Mouse (Mus musculus) cerebellum, adult (tissue): ENCODE results near the gene Trim62.
A peak's percentile ranks its signal among the peaks of the same experiment; 100 is the strongest.
"Not testable (repeated sequence)": the region's sequence is repeated elsewhere in the genome, so short reads cannot be mapped to it uniquely, and the experiment has no call there.

Source experiments
- ATAC-seq: cut with Nextera tagmentation; 2 replicates; pipeline ENCODE4 v1.9.2; 2017; ENCODE audit warnings: mild to moderate bottlenecking, moderate library complexity, mixed read lengths; ENCODE audit not compliant: insufficient number of reproducible peaks, low FRiP score, low TSS enrichment

Gene Trim62

DNA sequence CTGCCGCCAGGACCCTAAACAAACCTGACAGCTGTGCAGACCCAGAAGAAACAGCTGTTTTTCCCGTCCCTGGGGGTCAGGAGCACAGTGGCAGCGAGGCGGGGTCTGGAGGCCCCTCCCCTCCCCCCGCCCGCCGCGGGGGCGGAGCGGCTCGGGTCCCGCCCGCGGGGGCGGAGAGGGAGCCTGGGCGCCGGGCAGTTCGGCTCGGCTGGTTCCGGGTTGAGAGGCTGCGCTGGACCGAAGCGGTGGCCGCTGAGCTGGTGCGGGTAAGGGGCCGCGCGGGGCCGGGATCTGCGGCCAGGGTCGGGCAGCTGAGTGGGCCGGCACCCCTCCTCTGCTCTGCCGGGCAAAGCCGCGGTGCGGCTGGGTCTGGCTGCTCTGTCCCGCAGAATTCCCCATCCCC lies at the start of gene Trim62:
TSS of gene Trim62 (plus strand) at position 202 of the 403 bp plus-strand sequence.
- peak; percentile 42; the same call in 1 of the 2 replicates for ATAC-seq

DNA sequence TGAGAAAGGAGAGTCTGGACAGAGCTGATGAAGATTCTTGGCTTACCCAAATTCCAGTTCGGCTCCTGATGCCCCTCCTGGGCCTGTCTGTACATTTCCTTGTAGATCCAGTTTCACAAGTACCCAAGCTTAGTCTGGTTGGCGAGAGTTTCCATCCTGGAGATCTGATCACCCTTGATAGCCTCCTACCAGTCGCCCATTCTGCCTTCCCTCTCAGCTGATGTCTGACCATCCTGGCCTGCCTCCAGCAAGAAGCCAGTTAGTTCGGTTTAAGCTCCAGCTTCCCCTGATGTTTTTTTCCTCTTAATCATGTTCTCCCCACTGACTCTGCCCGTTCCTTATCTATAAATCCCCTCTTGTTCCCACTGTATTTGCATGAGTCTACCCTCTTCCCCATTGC lies 45.2 kb upstream of the Trim62 start:
- no peak for ATAC-seq

DNA sequence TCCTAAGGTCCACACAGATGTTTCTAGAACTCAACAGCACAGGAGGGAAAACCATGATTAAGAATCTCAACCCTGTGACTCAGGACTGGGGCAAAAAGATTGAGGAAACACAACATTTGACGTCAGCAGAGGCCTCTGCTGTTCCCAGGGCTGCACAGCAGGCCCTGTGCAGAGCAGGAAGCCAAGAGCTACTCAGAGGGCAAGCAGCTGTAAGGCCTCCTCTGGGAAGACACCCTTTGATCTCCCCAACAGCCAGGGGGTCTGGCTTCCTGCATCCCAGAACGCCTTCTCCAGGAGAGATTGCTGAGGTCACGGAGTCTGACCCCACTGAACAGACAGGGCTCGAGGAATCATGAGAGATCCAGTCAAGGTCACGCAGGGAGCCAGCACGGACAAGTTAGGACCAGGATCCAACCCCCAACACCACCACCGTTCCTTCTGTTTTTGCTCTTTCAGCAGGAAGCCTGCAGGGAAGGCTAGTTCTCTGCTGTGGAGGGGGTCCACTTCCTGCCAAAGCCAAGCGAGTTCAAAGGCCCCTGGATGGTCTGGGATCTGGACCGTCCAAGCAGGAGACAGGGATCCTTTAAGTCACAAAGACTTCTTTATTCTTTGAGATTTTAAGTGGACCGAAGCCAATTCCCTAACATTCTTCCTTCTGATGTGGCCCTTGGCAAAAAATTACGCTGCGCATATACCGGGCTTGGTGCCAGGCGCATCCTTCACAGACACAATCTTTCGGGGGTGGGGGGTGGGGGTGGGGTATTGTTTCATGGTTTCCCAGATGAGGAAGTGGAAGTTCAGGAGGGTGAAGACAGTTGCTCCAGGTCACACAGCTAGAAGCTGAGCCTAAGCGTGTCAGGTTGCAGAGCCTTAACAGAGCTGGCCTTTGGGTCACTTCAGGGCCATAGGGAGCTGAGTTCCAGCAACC lies 43.3 kb upstream of the Trim62 start:
- ATAC-seq, result no peak

- ATAC-seq, result no peak
Measured at GRCm38 (mm10) chr4:128841259-128841658, 42.1 kb upstream of the Trim62 start.

DNA sequence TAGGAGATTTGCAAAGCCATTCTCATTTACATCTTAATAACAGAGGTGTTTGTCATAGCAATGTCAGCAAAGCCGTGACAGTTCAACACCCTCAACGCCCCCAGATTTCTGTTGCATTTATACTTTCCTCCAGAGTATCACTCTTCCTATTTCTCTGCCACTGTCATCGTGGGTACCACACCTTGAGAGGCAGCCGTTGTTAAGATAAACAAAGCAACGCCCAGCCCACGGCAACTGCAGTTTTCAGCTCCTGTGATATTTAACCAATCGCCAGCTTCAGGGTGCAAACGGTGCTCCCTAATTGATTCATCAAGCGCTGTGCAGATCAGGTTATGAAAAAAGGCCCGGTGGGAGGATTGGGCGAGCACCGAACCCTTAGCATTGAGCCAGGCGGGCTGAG lies 38.8 kb upstream of the Trim62 start:
- ATAC-seq, result no peak

DNA sequence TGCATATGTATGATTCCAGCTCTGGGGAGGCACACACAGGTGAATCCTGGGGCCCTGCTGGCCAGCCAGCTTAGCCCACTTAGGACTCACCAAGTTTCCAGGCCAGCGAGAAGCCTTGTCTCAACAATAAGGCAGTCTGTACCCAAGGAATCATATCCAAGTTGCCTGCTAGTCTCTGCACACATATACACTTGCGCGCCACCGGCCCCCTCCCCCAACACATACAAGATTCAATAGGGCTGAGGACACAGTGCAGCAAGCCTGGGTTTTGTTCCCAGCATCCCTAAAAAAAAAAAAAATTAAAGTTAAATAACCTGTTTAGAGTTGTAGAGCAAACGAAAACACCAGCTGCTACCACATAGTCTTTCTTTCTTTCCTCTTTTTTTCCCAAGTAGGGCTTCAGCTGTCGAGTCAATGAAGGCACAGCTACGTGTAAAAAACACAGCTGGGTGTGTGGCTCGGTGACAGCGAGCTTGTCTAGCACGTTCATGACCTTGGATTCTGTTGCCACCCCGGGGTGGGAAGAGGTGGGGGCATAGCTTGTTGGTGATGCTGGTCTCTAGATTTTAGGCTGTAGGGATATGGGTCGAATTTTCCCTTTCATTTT lies 37.9 kb upstream of the Trim62 start:
- ATAC-seq, result no peak

DNA sequence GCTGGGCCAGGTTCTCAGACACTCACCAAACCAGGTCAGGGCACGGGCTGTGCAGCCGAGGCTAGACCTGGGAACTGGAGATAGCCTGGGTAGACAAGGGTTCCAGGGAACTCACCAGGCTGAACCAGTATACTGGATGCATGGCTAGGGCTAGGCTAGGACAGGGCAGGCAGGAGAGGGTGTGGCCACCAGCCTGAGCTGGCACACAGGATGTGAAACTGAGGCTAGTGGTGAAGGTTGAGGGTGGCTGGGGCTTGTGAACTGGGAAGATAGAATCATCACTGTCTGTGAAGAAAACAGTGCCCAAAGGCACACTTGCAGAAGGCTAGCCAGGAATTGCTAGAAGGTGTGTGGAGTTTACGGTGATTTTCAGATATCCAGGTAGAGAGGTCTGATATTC lies 34.4 kb upstream of the Trim62 start:
- ATAC-seq, result no peak

DNA sequence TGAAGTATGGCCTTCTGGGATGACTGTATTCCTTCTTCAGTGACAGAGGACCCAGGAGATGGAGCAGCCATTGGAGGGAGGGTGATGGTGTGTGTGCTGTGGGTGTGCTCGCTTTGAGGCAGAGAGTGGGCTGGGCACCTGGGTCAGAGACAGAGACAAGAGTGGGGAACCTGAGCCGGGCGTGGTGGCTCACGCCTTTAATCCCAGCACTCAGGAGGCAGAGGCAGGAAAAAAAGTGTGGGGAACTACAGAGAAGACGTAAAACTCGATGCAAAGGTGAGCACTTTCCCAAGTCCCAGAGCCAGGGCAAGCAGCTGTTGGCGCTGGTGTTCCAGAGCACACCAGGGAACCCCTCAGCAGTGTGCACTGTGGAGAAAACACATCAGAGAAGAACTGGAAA lies 33.7 kb upstream of the Trim62 start:
- no peak for ATAC-seq

DNA sequence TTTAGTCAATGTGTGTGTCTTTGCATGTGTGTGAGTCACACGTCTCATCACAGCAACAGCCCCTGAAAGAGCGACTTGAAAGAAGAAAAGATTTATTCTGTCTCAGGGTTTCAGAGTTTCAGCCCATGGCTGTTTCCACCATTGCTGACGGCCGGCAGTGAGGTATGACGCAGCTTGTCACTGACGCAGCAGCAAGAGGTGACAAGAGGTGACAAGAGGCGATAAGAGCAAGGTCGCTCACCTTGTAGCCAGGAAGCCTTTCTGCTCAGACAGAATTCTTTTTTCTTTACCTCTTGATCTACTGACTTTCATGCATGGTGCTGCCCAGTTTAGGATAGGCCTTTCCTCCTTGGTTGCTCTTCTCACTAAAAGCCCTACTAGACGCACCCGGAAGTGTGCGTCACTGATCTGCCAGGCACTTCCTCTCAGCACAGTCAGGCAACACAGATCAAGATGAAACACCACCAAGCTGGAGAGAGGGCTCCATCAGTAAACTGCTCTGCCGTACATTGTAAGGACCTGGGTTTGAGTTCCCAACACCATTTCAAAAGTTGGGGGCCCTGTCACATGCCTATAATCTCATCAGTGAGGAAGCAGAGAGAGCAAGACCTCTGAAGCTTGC lies 31.0 kb upstream of the Trim62 start:
- no peak for ATAC-seq

DNA sequence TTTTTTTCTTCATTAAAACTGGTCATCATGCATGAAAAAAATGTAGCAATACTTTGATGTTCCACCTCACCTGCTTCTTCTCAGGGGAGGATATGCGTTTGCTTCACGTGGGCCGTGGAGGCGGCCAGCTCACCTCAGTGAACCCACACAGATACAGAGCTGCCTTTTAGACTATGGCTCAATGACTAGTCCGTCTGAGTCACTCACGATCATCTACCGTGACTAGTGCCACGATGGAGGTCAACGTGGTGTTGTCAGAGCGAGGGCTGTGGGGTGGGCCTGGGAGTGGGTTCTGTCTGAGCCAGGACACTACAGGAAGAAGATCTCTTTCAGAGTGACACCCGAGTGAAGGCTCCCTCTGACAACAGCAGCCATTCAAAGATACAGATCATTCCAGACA lies 30.3 kb upstream of the Trim62 start:
- no peak for ATAC-seq

GRCm38 (mm10) chr4:128855613-128856040 lies 27.8 kb upstream of the Trim62 start:
- no peak for ATAC-seq

- no peak for ATAC-seq
Measured at GRCm38 (mm10) chr4:128857212-128857611, 26.2 kb upstream of the Trim62 start.

DNA sequence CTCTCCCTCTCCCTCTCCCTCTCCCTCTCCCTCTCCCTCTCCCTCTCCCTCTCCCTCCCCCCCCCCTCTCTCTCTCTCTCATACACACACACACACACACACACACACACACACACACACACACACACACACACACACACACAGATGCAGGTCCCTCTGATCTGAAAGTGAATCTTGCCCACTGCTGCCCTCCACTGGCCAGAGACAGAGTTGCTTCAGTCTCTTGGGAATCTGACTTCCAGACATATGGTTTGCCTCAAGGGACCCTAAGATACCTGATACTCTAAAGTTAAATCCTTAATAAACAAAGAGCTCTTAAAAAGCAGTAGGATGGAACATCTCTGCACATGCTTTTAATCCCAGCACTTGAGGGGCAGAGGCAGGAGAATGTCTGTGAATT lies 25.2 kb upstream of the Trim62 start:
- not testable (repeated sequence) for ATAC-seq

- ATAC-seq, result no peak
Measured at GRCm38 (mm10) chr4:128858878-128859277, 24.5 kb upstream of the Trim62 start.

- no peak for ATAC-seq
Measured at GRCm38 (mm10) chr4:128872992-128873391, 10.4 kb upstream of the Trim62 start.

- no peak for ATAC-seq
Measured at GRCm38 (mm10) chr4:128874062-128874461, 9.3 kb upstream of the Trim62 start.

DNA sequence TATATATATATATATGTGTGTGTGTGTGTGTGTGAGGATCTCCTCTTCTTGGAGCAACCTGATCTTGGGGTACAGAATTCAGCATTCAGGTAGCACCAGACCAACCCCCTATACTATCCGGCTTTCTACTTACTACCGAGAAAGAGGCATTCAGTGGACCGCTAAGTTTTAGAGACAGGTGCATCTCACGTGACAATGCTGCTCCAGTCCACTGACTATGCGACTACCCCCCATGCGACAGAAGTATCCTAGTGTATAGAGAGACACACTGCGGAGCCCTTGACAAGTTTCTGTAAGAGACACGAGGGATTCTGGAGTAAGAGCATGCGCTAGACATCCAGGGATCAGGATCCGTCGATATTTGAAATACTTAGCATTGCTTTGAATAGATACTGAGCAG lies 7.9 kb upstream of the Trim62 start:
- no peak for ATAC-seq

- no peak for ATAC-seq
Measured at GRCm38 (mm10) chr4:128877520-128877919, 5.9 kb upstream of the Trim62 start.

GRCm38 (mm10) chr4:128878901-128879491 lies 4.4 kb upstream of the Trim62 start:
- no peak for ATAC-seq

GRCm38 (mm10) chr4:128883801-128884710 lies 676 bp downstream of the Trim62 start:
- ATAC-seq, result peak; percentile 17; the same call in 1 of the 2 replicates
